Comparison of ENCODE assay signal across 8 mouse cellular contexts in genomic region chr11:117976081-117976582, GRCm38 (mm10). TPM values are rescaled to one million over a fixed set of nuclear protein-coding genes. Genes with fewer than 3 reads are reported as not detected.
DNase-seq lines count a peak whose midpoint lies in the region; ATAC-seq and TF ChIP-seq lines count a peak whose summit lies in the region.

No protein-coding gene starts in this region.

- no peak overlapping the region for H3K4me2 ChIP-seq in forebrain, postnatal 0 days (ENCODE audit: low read depth)
- H3K4me2 ChIP-seq in hindbrain, postnatal 0 days (ENCODE audit: low read depth, low read length) = no peak overlapping the region

- H3K27ac ChIP-seq in cerebellum, adult 2 months (ENCODE audit: insufficient read depth, low read length) = no peak overlapping the region
- no peak overlapping the region for H3K27ac ChIP-seq in forebrain, postnatal 0 days (ENCODE audit: low read depth, low read length)
- peak overlapping the region; percentile 58; the same call in 1 of the 2 replicates for H3K27ac ChIP-seq in hindbrain, postnatal 0 days

- peaks cover 9% of the 10 kb centered on the region for H3K4me1 ChIP-seq in cerebellum, adult 2 months (ENCODE audit: control insufficient read depth, insufficient read depth, low read length)
- H3K4me1 ChIP-seq in forebrain, postnatal 0 days (ENCODE audit: insufficient read depth) = no peaks in the 10 kb centered on the region
- peaks cover 17% of the 10 kb centered on the region for H3K4me1 ChIP-seq in hindbrain, postnatal 0 days (ENCODE audit: insufficient read depth, low read length)

- H3K36me3 ChIP-seq in forebrain, postnatal 0 days (ENCODE audit: insufficient read depth) = no peaks in the 10 kb centered on the region
- H3K36me3 ChIP-seq in hindbrain, postnatal 0 days (ENCODE audit: insufficient read depth, low read length) = no peaks in the 10 kb centered on the region
- no peaks in the 10 kb centered on the region for H3K36me3 ChIP-seq in splenic B cell, adult 2 months (ENCODE audit: control insufficient read depth, insufficient read depth, low read length, poor library complexity, severe bottlenecking)

- peak; percentile 45; the same call in 1 of the 2 replicates for ATAC-seq in forebrain, postnatal 0 days
- peak; percentile 79 for ATAC-seq in hindbrain, postnatal 0 days

- TF ChIP-seq CTCF in cerebellum, adult 2 months (IDR thresholded peaks at IDR 0.05; ENCODE audit: borderline replicate concordance, insufficient read depth, low read depth, low read length) = no peak
- TF ChIP-seq CTCF in forebrain, postnatal 0 days (IDR thresholded peaks at IDR 0.05; ENCODE audit: low read depth) = no peak
- no peak for TF ChIP-seq CTCF in hindbrain, postnatal 0 days (IDR thresholded peaks at IDR 0.05; ENCODE audit: low read depth)

- no peak for TF ChIP-seq POLR2A in cerebellum, adult 2 months (IDR thresholded peaks at IDR 0.05; ENCODE audit: borderline replicate concordance, insufficient read depth, low read length)

- WGBS in cerebellum, adult 2 months = 8% methylated on average over 8 of the region's 8 CpGs
- WGBS in forebrain, postnatal 0 days = 11% methylated on average over 8 of the region's 8 CpGs
- WGBS in hindbrain, postnatal 0 days = 3% methylated on average over 8 of the region's 8 CpGs

- no peak overlapping the region for H3K4me3 ChIP-seq in cerebellum, adult 2 months (replicated peaks; ENCODE audit: insufficient read depth, low read depth, low read length)
- no peak overlapping the region for H3K4me3 ChIP-seq in forebrain, postnatal 0 days (ENCODE audit: low read depth, low read length)
- no peak overlapping the region for H3K4me3 ChIP-seq in hindbrain, postnatal 0 days (ENCODE audit: low read length)

- H3K9ac ChIP-seq in forebrain, postnatal 0 days = no peak overlapping the region
- no peak overlapping the region for H3K9ac ChIP-seq in hindbrain, postnatal 0 days (replicated peaks; ENCODE audit: low read length)

- no peaks in the 10 kb centered on the region for H3K9me3 ChIP-seq in forebrain, postnatal 0 days (ENCODE audit: low read length)
- no peaks in the 10 kb centered on the region for H3K9me3 ChIP-seq in hindbrain, postnatal 0 days (ENCODE audit: low read length)

- peak; percentile 77 for DNase-seq in layer of hippocampus, adult 9-11 months
- no peak for DNase-seq in layer of hippocampus, postnatal 25 days (ENCODE audit: extremely low spot score in 1 of 2, low spot score in 1 of 2)
- peak; percentile 59 to 72 for DNase-seq in cerebellum, adult 2 months
- DNase-seq in forebrain, postnatal 0 days = peak; percentile 52
- DNase-seq in hindbrain, postnatal 0 days (ENCODE audit: low spot score) = peak; percentile 83
- peak; percentile 91 for DNase-seq in lung, postnatal 36 days
- peak; percentile 65 for DNase-seq in splenic B cell, adult 2 months (ENCODE audit: low read depth, low spot score)
- no peak for DNase-seq in urinary bladder, postnatal 36 days (ENCODE audit: low spot score in 2 of 2)

- H3K27me3 ChIP-seq in cerebellum, adult 2 months (ENCODE audit: control insufficient read depth, insufficient read depth, low read length) = no peaks in the 10 kb centered on the region
- no peaks in the 10 kb centered on the region for H3K27me3 ChIP-seq in forebrain, postnatal 0 days (ENCODE audit: insufficient read depth, low read length)
- H3K27me3 ChIP-seq in hindbrain, postnatal 0 days (ENCODE audit: insufficient read depth, low read length) = no peaks in the 10 kb centered on the region
- no peaks in the 10 kb centered on the region for H3K27me3 ChIP-seq in splenic B cell, adult 2 months (ENCODE audit: control insufficient read depth, insufficient read depth, low read length, poor library complexity, severe bottlenecking)

RNA-seq across cellular contexts. Expression of gene Socs3, which starts 6.3 kb away (rescaled TPM):
- 1 to 10 TPM; 1.3 to 1.8 TPM for total RNA-seq in layer of hippocampus, postnatal 25 days (2021)
- polyA plus RNA-seq in cerebellum, adult 2 months (2012; rRNA removed) = 1.6 and 2.1 TPM in 2 replicates
- total RNA-seq in forebrain, postnatal 0 days (2014; rRNA removed) = 7.8 and 11.0 TPM in 2 replicates
- polyA plus RNA-seq in forebrain, postnatal 0 days (2015; fragmentation: Nextera tagmentation; extraction: Ambion mirVana) = 6.5 and 8.4 TPM in 2 replicates
- total RNA-seq in hindbrain, postnatal 0 days (2014; rRNA removed) = 12.3 and 12.4 TPM in 2 replicates
- 6.0 and 7.0 TPM in 2 replicates for polyA plus RNA-seq in hindbrain, postnatal 0 days (2015; fragmentation: Nextera tagmentation; extraction: Ambion mirVana)

RNA-seq across cellular contexts. Expression of gene Pgs1, which starts 10.0 kb away (rescaled TPM):
- total RNA-seq in layer of hippocampus, postnatal 25 days (2021) = 10 to 100 TPM; 74.2 to 75.9 TPM
- 70.5 and 76.5 TPM in 2 replicates for polyA plus RNA-seq in cerebellum, adult 2 months (2012; rRNA removed)
- total RNA-seq in forebrain, postnatal 0 days (2014; rRNA removed) = 55.7 and 63.0 TPM in 2 replicates
- 47.7 and 54.4 TPM in 2 replicates for polyA plus RNA-seq in forebrain, postnatal 0 days (2015; fragmentation: Nextera tagmentation; extraction: Ambion mirVana)
- total RNA-seq in hindbrain, postnatal 0 days (2014; rRNA removed) = 72.7 and 85.0 TPM in 2 replicates
- polyA plus RNA-seq in hindbrain, postnatal 0 days (2015; fragmentation: Nextera tagmentation; extraction: Ambion mirVana) = 57.2 and 58.3 TPM in 2 replicates

Comparison
In these comparisons a context has a peak if more than half of its experiments do, and no peak if none do; other contexts are left out.
1. DNase-seq: peak in layer of hippocampus, adult 9-11 months (single experiment), cerebellum, adult 2 months (2 of 2), forebrain, postnatal 0 days (single experiment), hindbrain, postnatal 0 days (single experiment), lung, postnatal 36 days (single experiment) and splenic B cell, adult 2 months (single experiment); none in layer of hippocampus, postnatal 25 days (0 of 2) and urinary bladder, postnatal 36 days (0 of 2).